Mouse (Mus musculus): ENCODE measurements at regions not wholly inside any gene's neighbourhood (a gene's known extent, or its start where the extent isn't known, plus 50 kb on each side); places are given as distances from the start of the nearest gene placed in this dataset.
"Not testable (repeated sequence)": the region's sequence is repeated elsewhere in the genome, so short reads cannot be mapped to it uniquely, and the experiment has no call there.

GRCm38 (mm10) chr15:42073486-42073885 lies 1939.3 kb downstream of the 9330182O14Rik start:
- no peak for DNase-seq (ENCODE audit: low spot score)

- no peak for DNase-seq (ENCODE audit: low spot score)
Measured at GRCm38 (mm10) chr15:42082436-42082835, 1948.3 kb downstream of the 9330182O14Rik start.

GRCm38 (mm10) chr15:42100730-42101129 lies 1966.6 kb downstream of the 9330182O14Rik start:
- no peak for DNase-seq (ENCODE audit: low spot score)

- DNase-seq (ENCODE audit: low spot score), result no peak
Measured at GRCm38 (mm10) chr15:42104816-42105215, 1970.7 kb downstream of the 9330182O14Rik start.

GRCm38 (mm10) chr15:42107106-42107505 lies 1972.9 kb downstream of the 9330182O14Rik start:
- no peak for DNase-seq (ENCODE audit: low spot score)

GRCm38 (mm10) chr15:42111811-42112210 lies 1977.6 kb downstream of the 9330182O14Rik start:
- no peak for DNase-seq (ENCODE audit: low spot score)

GRCm38 (mm10) chr15:42127471-42127870 lies 1993.3 kb downstream of the 9330182O14Rik start:
- DNase-seq (ENCODE audit: low spot score), result no peak

- no peak for DNase-seq (ENCODE audit: low spot score)
Measured at GRCm38 (mm10) chr15:42128976-42129375, 1994.8 kb downstream of the 9330182O14Rik start.

- DNase-seq (ENCODE audit: low spot score), result no peak
Measured at GRCm38 (mm10) chr15:42166546-42166945, 2032.4 kb downstream of the 9330182O14Rik start.

- DNase-seq (ENCODE audit: low spot score), result not testable (repeated sequence)
Measured at GRCm38 (mm10) chr15:42177766-42178165, 2043.6 kb downstream of the 9330182O14Rik start.

- no peak for DNase-seq (ENCODE audit: low spot score)
Measured at GRCm38 (mm10) chr15:42207187-42207846, 2073.2 kb downstream of the 9330182O14Rik start.

GRCm38 (mm10) chr15:42219496-42219895 lies 2085.3 kb downstream of the 9330182O14Rik start:
- no peak for DNase-seq (ENCODE audit: low spot score)

GRCm38 (mm10) chr15:42220005-42220404 lies 2085.8 kb downstream of the 9330182O14Rik start:
- DNase-seq (ENCODE audit: low spot score), result no peak

GRCm38 (mm10) chr15:42225006-42225405 lies 2090.8 kb downstream of the 9330182O14Rik start:
- DNase-seq (ENCODE audit: low spot score), result no peak

- DNase-seq (ENCODE audit: low spot score), result no peak
Measured at GRCm38 (mm10) chr15:42231692-42232091, 2097.5 kb downstream of the 9330182O14Rik start.

GRCm38 (mm10) chr15:42246812-42247211 lies 2112.6 kb downstream of the 9330182O14Rik start:
- DNase-seq (ENCODE audit: low spot score), result no peak

GRCm38 (mm10) chr15:42252730-42253330 lies 2118.7 kb downstream of the 9330182O14Rik start:
- DNase-seq (ENCODE audit: low spot score), result no peak

GRCm38 (mm10) chr15:42256343-42256742 lies 2122.2 kb downstream of the 9330182O14Rik start:
- no peak for DNase-seq (ENCODE audit: low spot score)

- DNase-seq (ENCODE audit: low spot score), result no peak
Measured at GRCm38 (mm10) chr15:42275117-42275516, 2141.0 kb downstream of the 9330182O14Rik start.

- DNase-seq (ENCODE audit: low spot score), result no peak
Measured at GRCm38 (mm10) chr15:42277247-42277646, 2143.1 kb downstream of the 9330182O14Rik start.

- DNase-seq (ENCODE audit: low spot score), result no peak
Measured at GRCm38 (mm10) chr15:42280810-42281209, 2146.6 kb downstream of the 9330182O14Rik start.

- no peak for DNase-seq (ENCODE audit: low spot score)
Measured at GRCm38 (mm10) chr15:42296406-42296805, 2162.2 kb downstream of the 9330182O14Rik start.

- DNase-seq (ENCODE audit: low spot score), result no peak
Measured at GRCm38 (mm10) chr15:42297430-42297829, 2163.3 kb downstream of the 9330182O14Rik start.

GRCm38 (mm10) chr15:42301956-42302355 lies 2167.8 kb downstream of the 9330182O14Rik start:
- no peak for DNase-seq (ENCODE audit: low spot score)
